In genomic region chr13:64349474-64349873, GRCm38 (mm10) we compare ENCODE assay signal across 12 mouse cellular contexts.
"Had no signal": no experiment of that assay in that cellular context is flagged by ENCODE, and none has a peak within 500 bp of the region (broad histone marks: within the 10 kb centered on the region; RNA-seq: fewer than 3 reads in every experiment).

No protein-coding gene starts in this region.

- DNase-seq: kidney, adult 8-10 months; kidney, postnatal 25 days; layer of hippocampus, adult 9-11 months; layer of hippocampus, postnatal 36 days; spleen, adult 18-20 months; thymus, postnatal 36 days had no signal

- H3K9me3 ChIP-seq: limb, embryonic 12.5 days; lung, embryonic 15.5 days; midbrain, embryonic 12.5 days; neural tube, embryonic 15.5 days had no signal

- H3K4me3 ChIP-seq: limb, embryonic 12.5 days; lung, embryonic 15.5 days; midbrain, embryonic 12.5 days; neural tube, embryonic 15.5 days had no signal

- H3K36me3 ChIP-seq: limb, embryonic 12.5 days; lung, embryonic 15.5 days; midbrain, embryonic 12.5 days; neural tube, embryonic 15.5 days had no signal

- H3K4me1 ChIP-seq: limb, embryonic 12.5 days; lung, embryonic 15.5 days; midbrain, embryonic 12.5 days; neural tube, embryonic 15.5 days had no signal

- H3K27ac ChIP-seq: limb, embryonic 12.5 days; lung, embryonic 15.5 days; midbrain, embryonic 12.5 days; neural tube, embryonic 15.5 days had no signal

- H3K4me2 ChIP-seq: limb, embryonic 12.5 days; liver, embryonic 11.5 days; lung, embryonic 15.5 days; midbrain, embryonic 12.5 days; neural tube, embryonic 15.5 days had no signal

- H3K27me3 ChIP-seq: limb, embryonic 12.5 days; lung, embryonic 15.5 days; midbrain, embryonic 12.5 days; neural tube, embryonic 15.5 days had no signal

- H3K9ac ChIP-seq: limb, embryonic 12.5 days; lung, embryonic 15.5 days; midbrain, embryonic 12.5 days; neural tube, embryonic 15.5 days had no signal

- ATAC-seq: midbrain, embryonic 16.5 days had no signal
